ENCODE assay signal across 18 mouse cellular contexts in genomic region chr19:22825812-22826211, GRCm38 (mm10).
A peak's percentile ranks its signal among the peaks of the same experiment; 100 is the strongest.
DNase-seq lines count a peak whose midpoint lies in the region; ATAC-seq lines count a peak whose summit lies in the region.
"Had no signal": no experiment of that assay in that cellular context is flagged by ENCODE, and none has a peak within 500 bp of the region (broad histone marks: within the 10 kb centered on the region; RNA-seq: fewer than 3 reads in every experiment).

No protein-coding gene starts in this region.

- 0 out of 2 replicates have a peak, but pooled peaks have one; percentile 39 for ATAC-seq in kidney, embryonic 14.5 days (ENCODE audit: low FRiP score, low TSS enrichment)
- ATAC-seq in embryonic facial prominence, embryonic 11.5 days (replicated peaks; ENCODE audit: insufficient number of reproducible peaks, low FRiP score, low TSS enrichment, low read depth) = no peak
- peak; percentile 76 for ATAC-seq in hindbrain, embryonic 16.5 days
- 0 out of 2 replicates have a peak, but pooled peaks have one; percentile 53 for ATAC-seq in neural tube, embryonic 13.5 days (ENCODE audit: low read depth)
- no peak for ATAC-seq in cerebellum, adult (ENCODE audit: insufficient number of reproducible peaks, low FRiP score, low TSS enrichment)
- ATAC-seq in granulocyte monocyte progenitor cell, adult 5-6 weeks (replicated peaks; ENCODE audit: poor library complexity, severe bottlenecking) = no peak
- ATAC-seq: Patski had no signal

- WGBS in kidney, embryonic 14.5 days = 19% methylated on average over 1 of the region's 1 CpGs
- WGBS in embryonic facial prominence, embryonic 11.5 days = 54% methylated on average over 1 of the region's 1 CpGs
- 35% methylated on average over 1 of the region's 1 CpGs for WGBS in hindbrain, embryonic 16.5 days
- 22% methylated on average over 1 of the region's 1 CpGs for WGBS in neural tube, embryonic 13.5 days

- H3K36me3 ChIP-seq in kidney, embryonic 14.5 days (ENCODE audit: control insufficient read depth, insufficient read depth, low read length) = no peaks in the 10 kb centered on the region
- no peaks in the 10 kb centered on the region for H3K36me3 ChIP-seq in embryonic facial prominence, embryonic 11.5 days (replicated peaks; ENCODE audit: control insufficient read depth, insufficient read depth, low read depth, low read length)
- no peaks in the 10 kb centered on the region for H3K36me3 ChIP-seq in hindbrain, embryonic 16.5 days (ENCODE audit: control insufficient read depth, insufficient read depth, low read length)
- H3K36me3 ChIP-seq in neural tube, embryonic 13.5 days = no peaks in the 10 kb centered on the region
- H3K36me3 ChIP-seq: heart, embryonic 12.5 days; lung, embryonic 15.5 days had no signal

- H3K4me3 ChIP-seq in kidney, embryonic 14.5 days (ENCODE audit: low read length) = no peak overlapping the region
- no peak overlapping the region for H3K4me3 ChIP-seq in embryonic facial prominence, embryonic 11.5 days (ENCODE audit: low read depth, low read length)
- no peak overlapping the region for H3K4me3 ChIP-seq in hindbrain, embryonic 16.5 days (ENCODE audit: low read length)
- no peak overlapping the region for H3K4me3 ChIP-seq in neural tube, embryonic 13.5 days
- H3K4me3 ChIP-seq: heart, embryonic 12.5 days; lung, embryonic 15.5 days; myocyte had no signal

- H3K9me3 ChIP-seq in kidney, embryonic 14.5 days (ENCODE audit: control insufficient read depth, low read length) = no peaks in the 10 kb centered on the region; the same call in 1 of the 2 replicates
- H3K9me3 ChIP-seq in embryonic facial prominence, embryonic 11.5 days (replicated peaks; ENCODE audit: control insufficient read depth, low read length) = no peaks in the 10 kb centered on the region
- H3K9me3 ChIP-seq in hindbrain, embryonic 16.5 days (ENCODE audit: control insufficient read depth, low read length) = no peaks in the 10 kb centered on the region
- no peaks in the 10 kb centered on the region for H3K9me3 ChIP-seq in neural tube, embryonic 13.5 days
- H3K9me3 ChIP-seq: heart, embryonic 12.5 days; lung, embryonic 15.5 days had no signal

- no peak overlapping the region for H3K4me2 ChIP-seq in kidney, embryonic 14.5 days (replicated peaks; ENCODE audit: low read depth, low read length)
- no peak overlapping the region for H3K4me2 ChIP-seq in embryonic facial prominence, embryonic 11.5 days (ENCODE audit: low read depth, low read length)
- no peak overlapping the region for H3K4me2 ChIP-seq in hindbrain, embryonic 16.5 days (ENCODE audit: low read length)
- H3K4me2 ChIP-seq in neural tube, embryonic 13.5 days = no peak overlapping the region
- H3K4me2 ChIP-seq: heart, embryonic 12.5 days; lung, embryonic 15.5 days had no signal

- no peaks in the 10 kb centered on the region for H3K27me3 ChIP-seq in kidney, embryonic 14.5 days (ENCODE audit: control insufficient read depth, insufficient read depth, low read length)
- no peaks in the 10 kb centered on the region for H3K27me3 ChIP-seq in embryonic facial prominence, embryonic 11.5 days (ENCODE audit: control insufficient read depth, insufficient read depth, low read length)
- no peaks in the 10 kb centered on the region for H3K27me3 ChIP-seq in hindbrain, embryonic 16.5 days (replicated peaks; ENCODE audit: control insufficient read depth, insufficient read depth, low read length)
- no peaks in the 10 kb centered on the region for H3K27me3 ChIP-seq in neural tube, embryonic 13.5 days
- H3K27me3 ChIP-seq: heart, embryonic 12.5 days; lung, embryonic 15.5 days; Patski had no signal

- H3K9ac ChIP-seq in kidney, embryonic 14.5 days (ENCODE audit: low read depth, low read length) = no peak overlapping the region
- no peak overlapping the region for H3K9ac ChIP-seq in embryonic facial prominence, embryonic 11.5 days (replicated peaks; ENCODE audit: low read length)
- H3K9ac ChIP-seq in hindbrain, embryonic 16.5 days (ENCODE audit: low read depth, low read length) = no peak overlapping the region
- no peak overlapping the region for H3K9ac ChIP-seq in neural tube, embryonic 13.5 days
- H3K9ac ChIP-seq: heart, embryonic 12.5 days; lung, embryonic 15.5 days had no signal

- DNase-seq in kidney, postnatal 14 days = no peak
- peak; percentile 11 for DNase-seq in embryonic facial prominence, embryonic 11.5 days (ENCODE audit: low spot score)
- no peak for DNase-seq in layer of hippocampus, postnatal 10 days (ENCODE audit: low spot score in 2 of 2)
- DNase-seq: B cell, adult 2 months; cerebellum, adult 11-12 months; cerebellum, postnatal 36 days; gastrocnemius, postnatal 25 days; kidney, adult 11 months; thymus, adult 2 months had no signal

- H3K4me1 ChIP-seq in kidney, embryonic 14.5 days (ENCODE audit: control insufficient read depth, insufficient read depth, low read length) = no peaks in the 10 kb centered on the region
- H3K4me1 ChIP-seq in embryonic facial prominence, embryonic 11.5 days (ENCODE audit: control insufficient read depth, insufficient read depth, low read length) = peaks cover 3% of the 10 kb centered on the region; the same call in 1 of the 2 replicates
- H3K4me1 ChIP-seq in hindbrain, embryonic 16.5 days (ENCODE audit: control insufficient read depth, insufficient read depth, low read depth, low read length) = no peaks in the 10 kb centered on the region; the same call in 1 of the 2 replicates
- H3K4me1 ChIP-seq in neural tube, embryonic 13.5 days (replicated peaks) = peaks cover 12% of the 10 kb centered on the region
- H3K4me1 ChIP-seq: heart, embryonic 12.5 days; lung, embryonic 15.5 days had no signal

- H3K27ac ChIP-seq in kidney, embryonic 14.5 days (ENCODE audit: low read depth, low read length) = no peak overlapping the region
- H3K27ac ChIP-seq in embryonic facial prominence, embryonic 11.5 days (replicated peaks; ENCODE audit: low read depth, low read length) = no peak overlapping the region
- H3K27ac ChIP-seq in hindbrain, embryonic 16.5 days (ENCODE audit: low read depth, low read length) = no peak overlapping the region
- no peak overlapping the region for H3K27ac ChIP-seq in neural tube, embryonic 13.5 days (replicated peaks)
- H3K27ac ChIP-seq: lung, embryonic 15.5 days had no signal

Comparison
In these comparisons a context has a peak if more than half of its experiments do, and no peak if none do; other contexts are left out.
1. ATAC-seq: peak in kidney, embryonic 14.5 days (single experiment), hindbrain, embryonic 16.5 days (single experiment) and neural tube, embryonic 13.5 days (single experiment); none in embryonic facial prominence, embryonic 11.5 days (single experiment), cerebellum, adult (single experiment) and granulocyte monocyte progenitor cell, adult 5-6 weeks (single experiment).